ENCODE assay signal across 11 mouse cellular contexts in genomic region chr14:18963287-18963686, GRCm38 (mm10).
"Had no signal": no experiment of that assay in that cellular context is flagged by ENCODE, and none has a peak within 500 bp of the region (broad histone marks: within the 10 kb centered on the region; RNA-seq: fewer than 3 reads in every experiment).

No protein-coding gene starts in this region.

- H3K4me3 ChIP-seq: layer of hippocampus, adult 2 months; limb, embryonic 12.5 days; midbrain, embryonic 13.5 days had no signal

- H3K4me2 ChIP-seq: limb, embryonic 12.5 days; midbrain, embryonic 13.5 days had no signal

- H3K36me3 ChIP-seq: limb, embryonic 12.5 days; midbrain, embryonic 13.5 days had no signal

- ATAC-seq: intestine, embryonic 16.5 days; midbrain, embryonic 13.5 days had no signal

- DNase-seq: kidney, adult 8-10 months; kidney, postnatal 36 days; lung, adult 18-20 months; right cerebral cortex, adult 18-20 months; right cerebral cortex, postnatal 25 days; thymus, adult 18-20 months; thymus, postnatal 14 days had no signal

- H3K4me1 ChIP-seq: limb, embryonic 12.5 days; midbrain, embryonic 13.5 days had no signal

- H3K9ac ChIP-seq: limb, embryonic 12.5 days; midbrain, embryonic 13.5 days had no signal

- H3K27ac ChIP-seq: layer of hippocampus, adult 2 months; limb, embryonic 12.5 days; midbrain, embryonic 13.5 days had no signal

- H3K9me3 ChIP-seq: limb, embryonic 12.5 days; midbrain, embryonic 13.5 days had no signal

- H3K27me3 ChIP-seq: limb, embryonic 12.5 days; midbrain, embryonic 13.5 days had no signal
